Mouse (Mus musculus): Measurements from ENCODE around the gene Hist1h4d.
"Not testable (repeated sequence)": the region's sequence is repeated elsewhere in the genome, so short reads cannot be mapped to it uniquely, and the experiment has no call there.

The Hist1h4d gene

DNA sequence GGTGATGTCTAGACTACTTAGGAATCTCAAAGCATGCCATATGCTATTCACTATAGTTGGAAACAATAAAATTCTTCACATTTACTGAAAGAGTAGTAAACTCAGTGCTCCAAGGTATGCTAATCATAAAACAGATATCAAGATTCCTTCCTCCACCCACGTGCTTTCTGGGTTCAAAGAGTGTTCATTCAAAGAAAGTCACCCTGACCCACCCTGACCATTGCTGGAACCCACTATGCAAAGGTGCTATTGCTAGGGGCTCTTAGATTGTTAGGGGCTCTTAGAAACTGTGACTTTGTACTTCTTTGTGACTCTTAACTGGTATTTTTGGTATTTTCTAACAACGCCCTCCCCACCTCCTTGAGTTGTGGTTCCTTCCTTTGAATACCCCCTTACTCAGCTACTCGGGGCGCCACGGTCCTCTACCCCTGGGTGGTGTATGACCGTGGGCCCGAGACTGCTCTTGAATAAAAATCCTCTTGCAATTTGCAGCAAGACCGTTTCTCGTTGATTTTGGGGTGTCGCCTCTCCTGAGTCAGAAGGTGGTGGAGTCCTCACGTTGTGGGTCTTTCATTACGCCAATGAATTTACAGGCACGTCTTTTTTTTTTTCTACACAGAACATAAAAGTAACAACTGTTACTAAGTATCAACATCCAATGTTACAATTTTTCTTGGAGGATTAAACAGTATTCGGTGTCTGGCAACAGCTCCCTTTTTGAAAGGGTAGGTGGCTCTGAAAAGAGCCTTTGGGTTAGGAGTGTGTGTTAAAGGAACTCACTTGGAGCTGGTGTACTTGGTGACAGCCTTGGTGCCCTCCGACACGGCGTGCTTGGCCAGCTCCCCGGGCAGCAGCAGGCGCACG is 8.1 kb upstream of the Hist1h4d start:
- not testable (repeated sequence) for DNase-seq (ENCODE audit: low spot score)

DNA sequence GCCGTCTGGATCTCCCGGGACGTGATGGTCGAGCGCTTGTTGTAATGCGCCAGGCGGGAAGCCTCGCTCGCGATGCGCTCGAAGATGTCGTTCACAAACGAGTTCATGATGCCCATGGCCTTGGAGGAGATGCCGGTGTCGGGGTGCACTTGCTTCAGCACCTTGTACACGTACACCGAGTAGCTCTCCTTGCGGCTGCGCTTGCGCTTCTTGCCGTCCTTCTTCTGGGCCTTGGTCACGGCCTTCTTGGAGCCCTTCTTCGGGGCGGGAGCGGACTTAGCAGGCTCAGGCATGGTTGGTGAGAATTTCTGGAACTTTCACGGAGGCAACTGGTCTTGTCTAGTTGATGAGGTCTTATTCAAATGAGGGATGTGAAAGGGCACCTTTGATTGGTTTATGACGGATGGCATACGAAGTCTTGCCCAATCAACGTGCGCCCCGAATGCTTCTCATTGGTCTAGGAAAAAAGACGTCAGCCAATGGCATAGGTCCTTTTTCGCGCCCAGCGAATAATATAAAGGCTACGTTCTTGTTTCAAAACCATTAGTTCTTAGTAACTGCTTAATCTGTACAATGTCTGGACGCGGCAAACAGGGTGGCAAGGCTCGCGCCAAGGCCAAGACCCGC is 7.4 kb upstream of the Hist1h4d start, which contains the start of the genes Hist1h2bf and Hist1h2ad:
Gene Hist1h2bf (minus strand): TSS at position 299 of the 627 bp plus-strand sequence.
Gene Hist1h2ad (plus strand): TSS at position 484 of the 627 bp plus-strand sequence.
- DNase-seq (ENCODE audit: low spot score) = peak; percentile 48

DNA sequence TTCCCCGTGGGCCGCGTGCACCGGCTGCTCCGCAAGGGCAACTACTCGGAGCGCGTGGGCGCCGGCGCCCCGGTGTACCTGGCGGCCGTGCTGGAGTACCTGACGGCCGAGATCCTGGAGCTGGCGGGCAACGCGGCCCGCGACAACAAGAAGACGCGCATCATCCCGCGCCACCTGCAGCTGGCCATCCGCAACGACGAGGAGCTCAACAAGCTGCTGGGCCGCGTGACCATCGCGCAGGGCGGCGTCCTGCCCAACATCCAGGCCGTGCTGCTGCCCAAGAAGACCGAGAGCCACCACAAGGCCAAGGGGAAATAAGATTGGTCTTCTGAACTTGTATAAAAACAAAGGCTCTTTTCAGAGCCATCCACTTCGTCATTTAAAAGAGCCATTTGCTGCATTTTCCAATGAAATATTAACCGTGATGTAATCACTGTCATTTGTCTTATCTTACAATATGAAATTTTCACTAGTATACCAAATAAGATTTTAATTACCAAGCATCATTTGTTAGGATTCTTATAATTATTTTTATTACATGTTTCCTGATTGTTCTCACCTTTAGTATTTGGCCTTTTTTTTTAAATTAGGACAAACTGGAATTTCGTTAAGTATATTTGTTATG is 6.7 kb upstream of the Hist1h4d start:
- DNase-seq (ENCODE audit: low spot score) = not testable (repeated sequence)

DNA sequence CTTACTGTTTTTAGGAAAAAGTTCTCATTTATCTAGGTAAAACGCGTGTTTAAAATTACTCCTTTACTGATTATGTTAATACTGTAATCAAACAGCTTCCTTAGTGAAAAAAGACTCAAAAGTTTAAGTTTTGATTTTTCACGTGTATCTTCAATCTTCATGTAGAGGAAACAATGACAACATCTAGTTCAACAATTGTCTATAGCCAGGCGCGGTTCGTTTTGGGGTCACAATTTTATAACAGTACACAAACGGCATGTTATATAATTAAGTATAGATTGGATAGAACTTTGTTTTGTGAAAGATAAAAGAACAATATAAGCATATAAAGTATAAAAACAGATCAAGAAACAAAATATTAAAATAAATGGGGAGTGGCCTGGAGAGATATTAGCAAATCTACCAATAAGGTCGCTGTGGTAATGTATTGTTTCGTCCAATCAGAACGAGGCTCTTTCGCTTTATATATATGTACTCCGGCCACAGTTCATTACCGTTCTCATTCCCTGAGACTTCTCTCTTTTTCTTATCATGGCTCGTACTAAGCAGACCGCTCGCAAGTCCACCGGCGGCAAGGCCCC is 6.0 kb upstream of the Hist1h4d start, which contains the start of gene Hist1h3d:
Gene Hist1h3d (plus strand): TSS at position 493 of the 581 bp plus-strand sequence.
- no peak for DNase-seq (ENCODE audit: low spot score)

DNA sequence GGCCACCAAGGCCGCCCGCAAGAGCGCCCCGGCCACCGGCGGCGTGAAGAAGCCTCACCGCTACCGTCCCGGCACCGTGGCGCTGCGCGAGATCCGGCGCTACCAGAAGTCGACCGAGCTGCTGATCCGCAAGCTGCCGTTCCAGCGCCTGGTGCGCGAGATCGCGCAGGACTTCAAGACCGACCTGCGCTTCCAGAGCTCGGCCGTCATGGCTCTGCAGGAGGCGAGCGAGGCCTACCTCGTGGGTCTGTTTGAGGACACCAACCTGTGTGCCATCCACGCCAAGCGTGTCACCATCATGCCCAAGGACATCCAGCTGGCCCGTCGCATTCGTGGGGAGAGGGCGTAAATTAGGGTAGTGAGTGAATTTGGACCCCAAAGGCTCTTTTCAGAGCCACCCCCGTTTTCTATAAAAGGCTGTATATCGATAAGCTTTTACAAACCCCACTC is 5.5 kb upstream of the Hist1h4d start:
- not testable (repeated sequence) for DNase-seq (ENCODE audit: low spot score)

- no peak for DNase-seq (ENCODE audit: low spot score)
These were observed 5.0 kb upstream of the Hist1h4d start for GRCm38 (mm10) chr13:23576351-23576881.

- no peak for DNase-seq (ENCODE audit: low spot score)
These were observed 4.3 kb upstream of the Hist1h4d start for GRCm38 (mm10) chr13:23576906-23577639.

GRCm38 (mm10) chr13:23577835-23578234 is 3.6 kb upstream of the Hist1h4d start:
- DNase-seq (ENCODE audit: low spot score) = no peak

- no peak for DNase-seq (ENCODE audit: low spot score)
These were observed 1.0 kb downstream of the Hist1h4d start for GRCm38 (mm10) chr13:23582219-23583056.

DNA sequence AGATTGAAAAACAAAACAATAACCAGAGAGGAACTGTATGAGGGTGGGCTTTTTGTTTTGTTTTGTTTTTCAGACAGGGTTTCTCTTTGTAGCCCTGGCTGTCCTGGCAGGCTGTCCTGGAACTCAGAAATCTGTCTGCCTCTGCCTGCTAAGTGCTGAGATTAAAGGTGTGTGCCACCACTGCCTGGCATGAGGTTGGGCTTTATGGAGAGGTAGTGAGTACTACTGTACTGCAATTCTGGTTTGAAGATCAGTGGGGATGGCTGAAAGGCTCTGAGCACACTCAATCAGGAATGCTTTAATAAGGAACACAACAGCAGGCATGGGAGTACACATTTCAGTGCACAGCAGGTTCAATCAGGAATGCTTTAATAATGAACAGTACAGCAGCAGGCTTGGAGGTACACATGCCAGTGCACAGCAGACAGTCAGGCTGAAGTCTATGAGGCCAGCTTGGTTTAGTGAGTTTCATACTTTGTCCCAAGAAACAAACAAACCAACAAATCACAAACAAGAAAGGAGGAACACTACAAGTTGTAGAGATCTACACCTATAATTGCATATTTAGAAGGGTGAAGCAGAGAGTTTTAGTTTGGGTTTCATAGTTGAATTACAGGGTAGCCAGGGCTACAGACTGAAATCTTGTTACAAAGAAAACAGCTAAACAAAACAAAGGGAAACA is 2.1 kb downstream of the Hist1h4d start:
- no peak for DNase-seq (ENCODE audit: low spot score)

DNA sequence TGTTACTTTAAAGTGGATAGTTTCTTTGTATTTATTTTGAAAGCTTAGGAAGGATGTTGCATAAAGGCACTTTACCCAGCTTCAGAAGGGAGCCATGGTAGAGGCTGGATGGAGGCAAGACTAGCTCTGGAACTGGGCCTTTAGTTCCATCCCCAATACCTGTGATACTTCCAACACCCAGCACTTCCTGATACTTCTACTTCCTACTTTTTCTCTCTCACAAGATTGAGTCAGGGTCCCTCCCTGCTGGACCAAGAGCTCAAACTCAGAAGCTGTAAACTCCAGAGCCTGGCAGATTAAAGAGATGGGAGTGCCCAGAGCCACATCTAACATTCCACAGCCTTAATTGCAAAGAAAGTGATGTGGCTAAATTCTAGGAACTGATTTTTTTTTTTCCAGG is 2.9 kb downstream of the Hist1h4d start:
- DNase-seq (ENCODE audit: low spot score) = no peak

GRCm38 (mm10) chr13:23585029-23585441 is 3.6 kb downstream of the Hist1h4d start:
- peak; percentile 20 for DNase-seq (ENCODE audit: low spot score)

DNA sequence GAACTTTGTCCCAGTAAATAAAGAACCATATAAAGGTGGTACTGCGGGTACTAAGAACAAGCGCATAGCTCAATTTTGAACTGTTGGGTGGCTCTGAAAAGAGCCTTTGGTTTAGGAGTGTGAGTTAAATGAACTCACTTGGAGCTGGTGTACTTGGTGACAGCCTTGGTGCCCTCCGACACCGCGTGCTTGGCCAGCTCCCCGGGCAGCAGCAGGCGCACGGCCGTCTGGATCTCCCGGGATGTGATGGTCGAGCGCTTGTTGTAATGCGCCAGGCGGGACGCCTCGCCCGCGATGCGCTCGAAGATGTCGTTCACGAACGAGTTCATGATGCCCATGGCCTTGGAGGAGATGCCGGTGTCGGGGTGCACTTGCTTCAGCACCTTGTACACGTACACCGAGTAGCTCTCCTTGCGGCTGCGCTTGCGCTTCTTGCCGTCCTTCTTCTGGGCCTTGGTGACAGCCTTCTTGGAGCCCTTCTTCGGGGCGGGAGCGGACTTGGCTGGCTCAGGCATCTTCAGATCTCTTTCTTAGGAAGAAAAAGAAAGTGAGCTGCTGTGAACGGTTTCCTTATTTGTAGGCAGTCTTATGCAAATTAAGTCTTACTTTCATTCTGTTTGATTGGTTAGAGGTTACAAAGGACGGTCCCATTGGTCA is 4.2 kb downstream of the Hist1h4d start:
- not testable (repeated sequence) for DNase-seq (ENCODE audit: low spot score)

DNA sequence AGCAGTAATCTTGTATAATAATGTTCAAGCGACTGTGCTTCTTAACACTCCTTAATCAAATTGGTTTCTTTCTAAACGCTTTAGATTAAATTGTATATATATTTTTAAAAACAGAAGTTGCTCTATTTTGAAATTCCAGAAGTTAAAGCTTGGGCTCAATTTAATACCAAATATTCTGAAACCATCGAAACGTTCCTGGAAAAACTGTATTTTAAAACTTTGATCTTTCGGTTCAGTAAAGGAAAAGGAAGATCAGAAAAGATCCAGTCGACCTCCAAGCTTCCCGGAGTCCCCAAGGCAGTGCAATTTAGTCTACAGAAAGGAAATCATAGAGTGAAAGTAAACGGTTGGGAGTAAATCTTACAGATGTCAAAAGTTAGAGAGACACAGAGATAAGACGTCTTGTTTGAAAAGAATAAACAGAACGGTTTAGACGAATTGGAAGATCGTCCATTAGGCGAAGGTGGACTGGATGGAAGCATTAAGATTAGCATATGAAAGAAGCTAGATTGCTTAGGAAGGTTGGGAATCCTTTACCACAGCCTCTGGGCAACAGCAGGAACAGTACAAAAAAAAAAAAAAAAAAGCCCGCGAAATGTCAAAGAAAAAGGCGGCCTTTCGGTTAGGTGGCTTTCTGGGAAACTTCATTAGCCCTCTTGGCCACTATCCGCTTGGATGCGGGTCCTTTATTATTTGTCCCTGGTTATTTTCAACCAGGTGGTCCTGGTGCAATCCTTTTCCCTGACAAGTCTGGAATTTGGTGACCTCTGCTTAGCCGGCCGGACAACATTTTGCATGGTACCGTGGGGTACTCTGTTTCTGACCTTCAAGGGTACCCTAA is 4.9 kb downstream of the Hist1h4d start:
- no peak for DNase-seq (ENCODE audit: low spot score)

- no peak for DNase-seq (ENCODE audit: low spot score)
These were observed 5.5 kb downstream of the Hist1h4d start for GRCm38 (mm10) chr13:23586940-23587225.

GRCm38 (mm10) chr13:23591206-23591605 is 9.8 kb downstream of the Hist1h4d start:
- DNase-seq (ENCODE audit: low spot score) = no peak

DNA sequence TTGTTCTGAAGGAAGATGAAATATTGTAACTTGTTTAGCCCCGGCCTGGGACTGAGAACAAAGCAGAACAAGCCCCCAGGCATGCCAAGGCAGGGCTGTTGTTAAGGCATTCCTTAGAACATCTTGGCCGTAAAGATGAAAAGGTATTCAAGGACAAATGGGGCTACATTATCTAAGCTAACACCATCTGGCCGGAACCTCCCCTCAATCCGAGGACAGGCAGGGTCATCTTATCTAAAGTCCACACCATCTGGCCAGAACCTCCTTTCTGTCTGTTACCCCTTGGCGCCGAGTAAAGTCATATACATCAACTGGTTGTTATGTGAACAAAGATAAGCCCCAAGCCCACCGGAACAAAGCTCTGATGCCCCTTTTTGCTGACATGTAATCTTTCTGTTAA is 10.5 kb downstream of the Hist1h4d start:
- not testable (repeated sequence) for DNase-seq (ENCODE audit: low spot score)

- no peak for DNase-seq (ENCODE audit: low spot score)
These were observed 11.2 kb downstream of the Hist1h4d start for GRCm38 (mm10) chr13:23592614-23593013.
